Comparison of ENCODE assay signal across 10 mouse cellular contexts in the genomic region with DNA sequence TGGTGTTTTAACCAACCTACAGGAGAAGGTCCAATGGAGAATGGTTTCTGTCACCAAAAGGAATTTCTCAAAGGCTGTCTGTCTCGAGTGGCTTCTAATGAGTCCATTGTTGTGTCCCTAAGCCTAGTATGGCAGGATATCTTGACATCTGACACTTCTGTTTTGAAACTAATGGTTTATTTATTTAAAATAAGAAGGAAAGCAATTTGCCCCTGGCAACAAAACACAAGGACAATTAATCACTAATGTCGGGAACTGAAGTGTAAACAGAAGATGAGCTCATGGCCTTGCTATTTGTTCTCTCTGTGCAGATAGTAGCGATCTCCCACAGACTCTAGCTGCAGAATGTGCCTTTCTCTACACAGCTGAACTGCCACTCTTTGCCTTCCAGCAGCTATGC. TPM values are rescaled to one million over a fixed set of nuclear protein-coding genes. Genes with fewer than 3 reads are reported as not detected.
DNase-seq lines count a peak whose midpoint lies in the region; ATAC-seq lines count a peak whose summit lies in the region.
"Had no signal": no experiment of that assay in that cellular context is flagged by ENCODE, and none has a peak within 500 bp of the region (broad histone marks: within the 10 kb centered on the region; RNA-seq: fewer than 3 reads in every experiment).

No protein-coding gene starts in this region.

- no peak overlapping the region for H3K9ac ChIP-seq in hindbrain, embryonic 13.5 days
- H3K9ac ChIP-seq: midbrain, embryonic 13.5 days had no signal

- H3K4me1 ChIP-seq in hindbrain, embryonic 13.5 days (replicated peaks), result peaks cover 24% of the 10 kb centered on the region

- 5% methylated on average over 3 of the region's 3 CpGs for WGBS in hindbrain, embryonic 13.5 days

- peak; percentile 59 for DNase-seq in kidney, adult 9 months
- DNase-seq in kidney, adult 18-20 months, result no peak
- DNase-seq in embryo, embryonic 10 days (ENCODE audit: low spot score), result peak; percentile 71
- peak; percentile 47 for DNase-seq in lung, postnatal 14 days
- no peak for DNase-seq in left cerebral cortex, adult 8-10 months (ENCODE audit: low spot score in 2 of 2)
- DNase-seq in gastrocnemius, adult 8-10 months (ENCODE audit: low spot score in 2 of 2), result no peak
- DNase-seq in cerebellum, adult 9-11 months, result no peak
- DNase-seq: cerebellum, adult 9-10 months had no signal

- H3K36me3 ChIP-seq in hindbrain, embryonic 13.5 days, result peaks cover 20% of the 10 kb centered on the region

- no peaks in the 10 kb centered on the region for H3K27me3 ChIP-seq in hindbrain, embryonic 13.5 days
- H3K27me3 ChIP-seq: midbrain, embryonic 13.5 days had no signal

- peak overlapping the region; percentile 49 for H3K27ac ChIP-seq in hindbrain, embryonic 13.5 days
- H3K27ac ChIP-seq: midbrain, embryonic 13.5 days had no signal

- ATAC-seq in hindbrain, embryonic 13.5 days (ENCODE audit: low FRiP score), result peak; percentile 71; the same call in 1 of the 2 replicates

- H3K9me3 ChIP-seq in hindbrain, embryonic 13.5 days, result no peaks in the 10 kb centered on the region
- H3K9me3 ChIP-seq: midbrain, embryonic 13.5 days had no signal

- no peak overlapping the region for H3K4me2 ChIP-seq in hindbrain, embryonic 13.5 days
- H3K4me2 ChIP-seq: midbrain, embryonic 13.5 days had no signal

- H3K4me3 ChIP-seq in hindbrain, embryonic 13.5 days, result no peak overlapping the region
- H3K4me3 ChIP-seq: midbrain, embryonic 13.5 days had no signal

RNA-seq across cellular contexts. Expression of gene Rtp4, which starts 22.7 kb away (rescaled TPM):
- 3.2 and 3.8 TPM in 2 replicates for polyA plus RNA-seq in hindbrain, embryonic 13.5 days (2015; fragmentation: Nextera tagmentation; extraction: Ambion mirVana)
- 1 to 10 TPM; 1.6 to 4.6 (median 2.8) TPM for total RNA-seq in left cerebral cortex, adult 8-10 months (2022)
- 1 to 10 TPM in 2 of 4 experiments, under 1 TPM in 2; 0.75 to 1.4 (median 1.1) TPM for total RNA-seq in gastrocnemius, adult 8-10 months (2022)

RNA-seq across cellular contexts. Expression of gene Masp1, which starts 23.2 kb away (rescaled TPM):
- polyA plus RNA-seq in hindbrain, embryonic 13.5 days (2015; fragmentation: Nextera tagmentation; extraction: Ambion mirVana), result 31.3 and 36.9 TPM in 2 replicates
- total RNA-seq in left cerebral cortex, adult 8-10 months (2022), result 10 to 100 TPM; 12.6 to 13.8 (median 13.4) TPM
- 10 to 100 TPM in 1 of 4 experiments, 1 to 10 TPM in 3; 7.2 to 11.9 (median 9.1) TPM for total RNA-seq in gastrocnemius, adult 8-10 months (2022)

Comparison
In these comparisons a context has a peak if more than half of its experiments do, and no peak if none do; other contexts are left out.
1. DNase-seq: peak in kidney, adult 9 months (single experiment), embryo, embryonic 10 days (single experiment) and lung, postnatal 14 days (single experiment); none in kidney, adult 18-20 months (single experiment), left cerebral cortex, adult 8-10 months (0 of 2), gastrocnemius, adult 8-10 months (0 of 2) and cerebellum, adult 9-11 months (single experiment).